Mouse (Mus musculus): ENCODE measurements around the gene Sgo1.

DNA sequence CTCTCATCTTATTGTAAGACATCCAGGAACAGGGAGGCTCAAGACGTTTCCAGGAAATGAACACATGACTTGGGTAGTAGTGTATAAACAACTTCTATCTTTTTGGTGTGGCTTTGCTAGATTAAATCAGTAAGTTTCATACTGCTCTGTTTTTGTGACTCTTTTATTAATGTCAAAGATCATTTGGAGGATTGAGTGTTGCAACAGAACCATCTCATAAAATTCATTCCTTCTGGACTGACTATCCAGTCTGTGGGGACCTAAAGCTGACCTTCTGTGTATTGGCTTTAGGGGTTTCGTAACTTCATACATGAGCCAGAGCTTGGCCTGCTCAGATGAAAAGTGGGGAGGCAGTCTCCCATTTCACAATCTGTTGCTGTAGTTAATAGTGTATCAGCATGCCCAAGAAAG lies 38.9 kb downstream of the Sgo1 start:
- TF ChIP-seq POLR2A (IDR thresholded peaks at IDR 0.05; ENCODE audit: low read depth, low read length) (no peak), CTCF (IDR thresholded peaks at IDR 0.05; ENCODE audit: extremely low read depth, insufficient read length, insufficient replicate concordance, low read depth, low read length) (no peak)
